Mouse (Mus musculus) hindbrain, embryonic 15.5 days (tissue): ENCODE data around the gene Trim43b. TPM values are rescaled to one million over a fixed set of nuclear protein-coding genes. Genes with fewer than 3 reads are reported as not detected.
"Not testable (repeated sequence)": the region's sequence is repeated elsewhere in the genome, so short reads cannot be mapped to it uniquely, and the experiment has no call there.

ENCODE experiments used
- ATAC-seq: fragments of 200-750 bp; cut with Nextera tagmentation; 2 replicates; pipeline ENCODE4 v1.8.0; 2017; ENCODE audit warnings: low read depth, moderate number of reproducible peaks, moderate TSS enrichment; ENCODE audit not compliant: low FRiP score
- H3K27ac ChIP-seq: fragments of 300-500 bp; sonication (generic); replicated peaks from 2 replicates; pipeline ENCODE4 v1.5.1; 2015; ENCODE audit warnings: mild to moderate bottlenecking, inconsistent platforms
- H3K27me3 ChIP-seq: fragments of 300-500 bp; sonication (generic); 2 replicates; pipeline ENCODE4 v1.6.1; 2015; ENCODE audit warnings: control low read depth, inconsistent platforms
- H3K36me3 ChIP-seq: fragments of 300-500 bp; sonication (generic); 2 replicates; pipeline ENCODE4 v1.6.1; 2015; ENCODE audit warnings: control low read depth, inconsistent platforms
- H3K4me1 ChIP-seq: fragments of 300-500 bp; sonication (generic); replicated peaks from 2 replicates; pipeline ENCODE4 v1.6.1; 2015; ENCODE audit warnings: control low read depth, inconsistent platforms
- H3K4me2 ChIP-seq: fragments of 300-500 bp; sonication (generic); 2 replicates; pipeline ENCODE4 v1.6.1; 2015; ENCODE audit warnings: moderate library complexity, mild to moderate bottlenecking, inconsistent platforms
- H3K4me3 ChIP-seq: fragments of 300-500 bp; sonication (generic); 2 replicates; pipeline ENCODE4 v1.5.1; 2015; ENCODE audit warnings: mild to moderate bottlenecking, inconsistent platforms
- H3K9ac ChIP-seq: fragments of 300-500 bp; sonication (generic); 2 replicates; pipeline ENCODE4 v1.6.1; 2015; ENCODE audit warnings: inconsistent platforms
- H3K9me3 ChIP-seq: fragments of 300-500 bp; sonication (generic); 2 replicates; pipeline ENCODE4 v1.6.1; 2016; ENCODE audit warnings: control low read depth, inconsistent platforms
- WGBS: fragments of 180-500 bp; shearing (Covaris S2); methylation state at CpG from one replicate; pipeline ENCODE4 v1.1.7; 2015; 5-methylcytosine and 5-hydroxymethylcytosine counted together
- polyA plus RNA-seq: library from polyadenylated mRNA; unstranded; fragments of >200 nt; fragmentation: Nextera tagmentation; extraction: Ambion mirVana; gene quantifications from 2 replicates; pipeline ENCODE4 v1.2.1, GENCODE M21; 2015

Trim43b gene
- polyA plus RNA-seq: not detected in 2 replicates

DNA sequence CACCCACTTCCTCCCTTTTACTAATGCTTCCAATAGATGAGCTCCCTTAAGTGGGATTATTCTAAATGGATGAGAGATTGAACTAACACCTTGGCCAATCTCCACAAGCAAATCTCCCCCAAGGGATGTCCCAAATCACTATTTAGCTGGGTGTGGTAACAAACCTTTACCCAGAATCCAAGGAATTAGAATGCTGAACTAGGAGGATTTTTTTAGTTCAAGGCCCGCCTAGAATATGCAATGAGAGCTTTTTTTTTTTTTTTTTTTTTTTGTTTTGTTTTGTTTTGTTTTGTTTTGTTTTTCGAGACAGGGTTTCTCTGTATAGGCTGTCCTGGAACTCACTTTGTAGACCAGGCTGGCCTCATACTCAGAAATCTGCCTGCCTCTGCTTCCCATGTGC lies at the start of gene Trim43b:
Trim43b (minus strand) TSS at position 101 of the 400 bp plus-strand sequence.
- 91% methylated on average over 2 of the region's 2 CpGs for WGBS

GRCm38 (mm10) chr9:89104576-89104975 lies 11.9 kb upstream of the Trim43b start:
- ATAC-seq, H3K27me3 ChIP-seq: not testable (repeated sequence)

More for the DNA sequence above, at the start of gene Trim43b:
- H3K36me3 ChIP-seq, H3K9me3 ChIP-seq, H3K4me3 ChIP-seq, ATAC-seq, H3K9ac ChIP-seq, H3K4me2 ChIP-seq, H3K27me3 ChIP-seq, H3K27ac ChIP-seq, H3K4me1 ChIP-seq: not testable (repeated sequence)

GRCm38 (mm10) chr9:89086746-89087145 lies 5.9 kb downstream of the Trim43b start:
- H3K36me3 ChIP-seq, H3K9me3 ChIP-seq, H3K4me3 ChIP-seq, ATAC-seq, H3K4me2 ChIP-seq, H3K9ac ChIP-seq, H3K27me3 ChIP-seq, H3K4me1 ChIP-seq, H3K27ac ChIP-seq: not testable (repeated sequence)
- WGBS: 93% methylated on average over 13 of the region's 13 CpGs

More at GRCm38 (mm10) chr9:89104576-89104975, 11.9 kb upstream of the Trim43b start:
- H3K27ac ChIP-seq, H3K9ac ChIP-seq, H3K4me2 ChIP-seq, H3K36me3 ChIP-seq, H3K4me3 ChIP-seq, H3K4me1 ChIP-seq, H3K9me3 ChIP-seq: not testable (repeated sequence)
- WGBS: 92% methylated on average over 7 of the region's 7 CpGs

GRCm38 (mm10) chr9:89079637-89080036 lies 13.0 kb downstream of the Trim43b start:
- not testable (repeated sequence) for H3K27ac ChIP-seq, H3K27me3 ChIP-seq, H3K9ac ChIP-seq, H3K36me3 ChIP-seq, H3K4me1 ChIP-seq, H3K4me3 ChIP-seq, ATAC-seq, H3K4me2 ChIP-seq, H3K9me3 ChIP-seq
- WGBS: 90% methylated on average over 10 of the region's 10 CpGs

- H3K27me3 ChIP-seq, H3K9me3 ChIP-seq, H3K36me3 ChIP-seq, H3K4me1 ChIP-seq, H3K4me3 ChIP-seq, ATAC-seq, H3K27ac ChIP-seq, H3K4me2 ChIP-seq, H3K9ac ChIP-seq: not testable (repeated sequence)
- over 99% methylated on average over 2 of the region's 5 CpGs for WGBS
These were observed 16.1 kb downstream of the Trim43b start for GRCm38 (mm10) chr9:89076508-89076907.

DNA sequence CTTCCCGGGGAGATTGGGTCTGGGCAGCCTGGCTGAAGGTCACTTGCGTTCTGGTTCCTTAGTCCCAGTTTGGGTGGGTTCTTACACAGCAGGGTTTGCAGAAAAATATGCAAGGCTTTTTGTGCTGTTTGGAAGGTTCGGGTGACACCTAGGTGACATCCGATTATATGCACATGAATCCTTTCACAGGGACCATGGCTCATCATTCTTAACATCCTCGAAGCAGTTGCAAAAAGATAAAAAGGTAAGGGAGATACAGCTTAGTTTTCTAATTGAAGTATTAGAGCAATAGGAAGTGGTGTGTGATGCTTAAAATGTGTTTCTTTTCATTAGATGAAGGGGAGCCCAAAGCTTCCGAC lies 25.5 kb downstream of the Trim43b start:
- not testable (repeated sequence) for ATAC-seq, H3K9me3 ChIP-seq, H3K4me1 ChIP-seq, H3K27ac ChIP-seq, H3K9ac ChIP-seq, H3K36me3 ChIP-seq, H3K27me3 ChIP-seq
- 95% methylated on average over 3 of the region's 6 CpGs for WGBS
- peak overlapping the region; percentile 44 for H3K4me2 ChIP-seq
- 0 out of 2 replicates have a peak overlapping the region, but pooled peaks have one; percentile 26 for H3K4me3 ChIP-seq

DNA sequence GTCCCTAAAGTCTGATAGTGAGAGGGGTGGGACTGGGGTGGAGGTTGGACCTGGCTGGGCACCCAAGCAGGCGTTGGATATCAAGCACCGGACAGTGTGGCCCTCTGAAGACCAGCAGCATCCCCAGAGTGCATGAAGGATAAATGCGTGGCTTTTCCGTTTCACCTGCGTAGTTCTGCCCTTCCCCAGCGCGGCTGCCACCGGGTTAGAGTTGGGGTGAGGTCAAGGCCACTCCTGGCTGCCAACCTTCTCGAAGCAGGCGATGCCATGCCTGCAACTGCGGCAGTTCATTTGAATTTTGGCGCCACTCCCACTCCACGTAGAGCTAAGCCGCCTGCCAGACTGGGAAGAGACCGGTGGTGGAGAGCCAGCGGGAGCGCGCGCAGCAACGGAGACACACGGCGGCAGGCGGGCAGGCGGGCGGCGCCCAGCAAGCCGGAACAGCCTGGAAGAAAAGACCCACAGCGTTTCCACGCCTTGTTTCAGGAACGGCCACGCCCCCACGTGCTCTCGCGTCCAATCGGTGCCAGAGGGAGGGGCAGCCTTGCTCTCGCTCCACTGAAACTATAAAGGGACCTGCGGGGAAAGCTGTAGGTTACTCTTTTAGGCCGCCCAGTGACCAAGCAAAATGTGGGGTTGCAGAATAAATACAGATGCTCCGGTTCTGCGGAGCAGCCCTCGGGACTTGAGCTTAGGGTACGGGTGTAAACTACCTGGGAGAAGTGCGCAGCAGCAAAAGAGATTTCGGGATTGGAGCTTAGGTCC lies 26.1 kb downstream of the Trim43b start:
- peak overlapping the region; percentile 44 for H3K4me2 ChIP-seq
- peak overlapping the region; percentile 26 for H3K4me3 ChIP-seq
- H3K9me3 ChIP-seq, H3K27me3 ChIP-seq, H3K9ac ChIP-seq, H3K36me3 ChIP-seq, H3K27ac ChIP-seq, H3K4me1 ChIP-seq: not testable (repeated sequence)
- ATAC-seq: peak; percentile 99
- 59% methylated on average over 41 of the region's 44 CpGs for WGBS

Other genes starting within 250 kb of the Trim43b start
- not detected in 2 replicates for gene Bcl2a1a, start 135.9 kb downstream of the Trim43b start, polyA plus RNA-seq
- gene Bcl2a1b, start 106.4 kb upstream of the Trim43b start, polyA plus RNA-seq: 1.1 and 2.0 TPM in 2 replicates
- gene Gm29094, start 106.5 kb upstream of the Trim43b start, polyA plus RNA-seq: not detected in 2 replicates
- 17.2 and 18.0 TPM in 2 replicates for gene Mthfs, start 117.8 kb upstream of the Trim43b start, polyA plus RNA-seq